Mouse (Mus musculus): Measurements from ENCODE around the gene Enpp7. TPM values are rescaled to one million over a fixed set of nuclear protein-coding genes. Genes with fewer than 3 reads are reported as not detected.

The Enpp7 gene
- total RNA-seq, 2 experiments from 2014 or later: not detected

DNA sequence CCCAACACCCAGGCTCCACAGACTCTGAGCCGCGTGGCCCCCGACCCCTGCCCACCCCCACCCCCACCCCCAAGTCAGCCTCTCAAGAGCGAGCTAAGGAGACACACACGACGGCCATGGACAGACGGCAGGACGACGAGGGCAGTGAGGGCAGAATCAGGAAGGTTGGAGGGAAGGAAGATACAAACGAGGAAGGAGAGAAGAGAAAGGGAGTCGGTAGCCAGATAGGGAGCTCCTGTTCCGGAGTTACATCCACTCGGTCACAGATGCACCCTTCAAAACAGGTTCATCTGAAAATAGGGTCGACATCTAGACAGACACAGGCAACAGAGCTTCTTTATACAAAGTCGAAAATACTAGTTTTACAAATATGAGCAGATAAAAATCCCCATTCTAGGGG lies 48.5 kb downstream of the Enpp7 start:
- DNase-seq: no peak

DNA sequence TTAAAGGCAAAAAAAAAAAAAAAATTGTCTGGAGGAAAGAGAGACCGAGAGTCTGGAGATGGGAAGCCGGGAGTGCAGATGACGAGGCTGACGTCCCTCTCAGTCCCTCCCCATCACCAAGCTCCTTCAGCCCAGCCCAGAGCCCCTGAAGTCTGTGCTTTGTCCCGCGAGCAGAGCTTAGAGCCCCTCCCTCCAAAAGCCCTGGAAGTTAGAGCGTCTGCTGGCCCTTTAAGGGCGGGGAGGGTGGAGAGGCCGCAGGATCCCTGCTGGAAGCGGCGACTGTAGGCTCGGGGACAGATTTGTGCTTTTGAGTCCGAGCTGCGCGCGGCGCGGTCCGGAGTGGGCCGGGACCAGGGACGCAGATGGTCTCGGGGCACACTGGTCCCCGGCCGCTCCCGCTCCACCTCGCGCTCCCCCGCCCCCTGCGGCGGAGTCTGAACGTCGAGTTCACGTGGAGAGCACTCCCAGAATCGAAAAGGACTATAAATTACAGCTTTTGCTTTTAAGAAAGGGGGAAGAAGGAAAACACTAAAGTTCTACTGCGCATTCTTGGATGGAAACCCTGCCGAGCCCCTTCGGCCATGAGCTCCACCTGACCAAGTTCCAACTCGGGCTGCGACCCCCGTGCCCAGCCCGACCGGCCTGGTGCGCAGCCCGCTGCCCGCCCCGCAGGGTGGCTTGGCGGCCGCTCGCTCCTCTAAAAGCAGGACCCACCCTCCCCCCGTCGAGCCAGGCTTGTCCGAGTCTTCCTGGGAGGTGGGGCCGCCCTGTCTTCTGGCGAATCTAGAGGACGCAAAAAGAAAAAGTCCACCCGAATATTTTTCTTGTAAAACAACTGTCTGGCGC lies 49.2 kb downstream of the Enpp7 start:
- DNase-seq: peak; percentile 37 to 61

DNA sequence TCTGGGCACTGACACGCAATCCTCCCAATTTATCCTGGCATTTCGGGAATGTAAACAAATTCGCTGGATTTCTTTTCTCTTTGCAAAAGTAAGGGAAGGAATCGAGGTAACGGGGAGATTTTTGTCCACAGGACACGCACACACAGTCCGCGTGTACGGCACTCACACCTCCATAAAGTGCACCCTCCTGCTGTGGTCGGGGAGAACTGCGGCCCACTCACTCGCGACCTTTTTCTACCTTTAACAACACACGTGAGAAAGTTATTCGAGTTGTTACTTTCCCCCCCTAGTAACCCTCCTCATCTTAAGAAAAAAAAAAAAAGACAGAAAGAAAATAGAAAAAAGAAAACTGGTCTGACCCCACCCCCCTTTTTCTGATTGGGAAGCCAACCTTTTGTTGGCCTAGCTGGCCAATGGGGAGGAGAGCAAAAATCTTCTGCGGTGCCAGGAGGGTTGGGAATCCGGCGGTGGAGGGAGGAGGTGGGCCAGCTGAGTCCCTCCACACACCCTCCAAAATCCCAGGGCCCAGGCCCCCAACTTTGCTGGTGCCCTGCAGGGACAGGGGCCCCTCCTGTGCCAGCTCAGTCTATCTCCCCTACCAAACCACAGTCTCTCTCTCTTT lies 49.9 kb downstream of the Enpp7 start:
- DNase-seq: no peak

DNA sequence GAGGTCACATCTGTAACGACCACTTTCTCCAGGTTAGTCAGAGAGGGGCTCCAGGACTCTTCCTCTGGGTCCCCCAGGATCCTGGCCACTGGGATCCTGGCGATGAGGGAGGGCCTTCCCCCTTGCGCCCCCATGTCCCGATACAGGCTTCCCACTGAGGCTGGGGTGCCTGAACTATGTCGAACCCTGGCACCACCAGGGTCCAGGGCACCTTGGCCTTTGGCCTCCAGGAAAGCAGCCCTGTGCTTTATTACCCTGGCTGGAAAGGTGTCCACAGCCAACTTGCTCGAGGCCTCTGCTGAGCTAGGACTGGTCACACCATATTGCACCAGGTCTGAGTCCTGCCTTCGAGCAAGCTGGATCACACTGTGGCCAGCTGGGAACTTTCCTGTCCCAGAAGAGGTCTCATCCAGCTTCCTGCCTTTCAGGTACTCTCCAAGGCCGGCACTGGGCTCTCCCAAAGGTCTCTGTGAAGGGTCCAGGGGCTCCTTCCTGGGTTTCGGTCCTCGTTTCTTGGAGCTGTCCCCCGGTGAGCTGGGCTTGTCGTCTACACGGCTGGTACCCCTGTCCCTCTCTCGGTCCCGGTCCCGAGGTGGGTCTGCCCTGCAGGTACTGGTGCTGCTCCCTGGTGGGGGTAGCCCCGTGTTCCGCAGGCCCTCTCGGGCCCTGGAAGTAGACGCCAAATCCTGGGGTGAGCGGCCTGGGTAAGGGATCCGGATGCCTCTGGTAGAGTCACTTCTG lies 50.9 kb downstream of the Enpp7 start:
- DNase-seq: no peak

DNA sequence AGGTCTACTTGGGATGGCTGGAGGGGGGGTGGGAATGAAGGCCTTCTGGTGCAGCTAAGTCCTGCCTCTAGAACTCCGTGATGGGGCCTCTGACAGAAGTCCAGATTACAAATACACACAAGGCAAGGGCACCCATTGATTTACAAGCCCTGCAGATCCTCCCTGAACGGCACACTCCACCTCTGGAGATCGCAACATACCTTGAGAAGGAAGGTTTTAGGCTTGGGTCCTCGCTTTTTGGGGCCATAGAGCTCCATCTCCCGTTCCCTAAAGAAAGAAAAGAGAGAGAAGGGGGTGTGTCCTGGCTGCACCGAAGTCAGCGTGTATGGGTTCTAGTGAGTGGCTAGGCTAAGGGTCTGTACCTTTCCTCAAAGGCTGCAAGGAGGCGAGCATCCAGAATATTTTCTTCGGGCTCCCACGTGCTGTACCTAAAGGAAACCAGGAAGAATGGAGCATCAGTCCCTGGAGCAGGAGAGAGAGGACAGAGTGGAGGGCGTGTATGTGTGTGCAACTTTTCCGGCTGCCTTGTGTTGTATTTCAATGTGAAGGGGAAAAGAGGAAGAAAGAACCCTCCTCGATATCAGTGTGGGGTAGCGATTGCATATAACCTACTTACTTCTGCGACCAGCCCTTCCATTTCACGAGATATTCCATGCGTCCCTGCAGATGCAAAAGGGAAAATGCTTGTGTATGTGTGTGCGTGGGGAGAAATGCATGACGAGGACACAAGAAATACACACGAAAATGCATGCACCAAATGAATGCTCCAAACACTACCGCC lies 51.9 kb downstream of the Enpp7 start:
- peak in 1 of 2 experiments; percentile 38 for DNase-seq

DNA sequence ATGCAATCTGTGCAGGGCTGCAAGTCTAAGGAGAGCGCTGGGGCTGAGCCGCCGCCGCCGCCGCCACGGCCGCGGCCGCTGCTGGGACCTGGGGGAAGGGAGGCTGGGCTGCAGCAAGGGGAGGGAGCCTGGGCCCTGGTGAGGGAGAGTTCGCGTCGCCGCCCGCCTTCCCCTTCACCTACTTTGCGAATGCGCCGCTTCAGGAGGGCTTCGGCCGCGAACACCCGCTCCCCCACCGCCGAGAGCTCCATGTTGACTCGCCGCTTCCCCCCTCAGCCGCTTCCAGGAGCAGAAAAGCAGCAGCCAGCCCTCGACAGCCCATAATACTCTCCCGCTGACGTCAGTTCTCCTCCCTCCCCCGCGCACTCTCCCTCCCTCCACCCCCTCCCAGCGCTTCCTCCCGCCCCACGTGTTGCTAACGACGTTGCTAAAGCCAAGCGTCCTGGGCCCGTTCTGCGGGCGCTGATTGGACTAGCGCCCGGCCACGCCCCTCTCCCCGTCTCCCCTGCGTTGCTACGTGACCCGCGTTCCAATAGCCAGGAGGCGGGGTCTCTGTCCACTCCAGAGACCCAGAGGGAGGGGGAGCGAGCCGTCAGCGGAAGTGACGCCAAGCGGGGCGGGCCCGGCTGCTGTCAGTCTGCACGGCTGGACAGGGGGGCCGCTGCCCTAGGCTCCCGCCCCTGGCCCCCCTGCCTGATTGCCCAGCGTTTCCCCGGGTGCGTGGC lies 52.8 kb downstream of the Enpp7 start, which contains the start of gene Cbx8:
Gene Cbx8, minus strand, starts transcription at position 370 of the 725 bp plus-strand sequence.
- DNase-seq: peak; percentile 99 to 100

DNA sequence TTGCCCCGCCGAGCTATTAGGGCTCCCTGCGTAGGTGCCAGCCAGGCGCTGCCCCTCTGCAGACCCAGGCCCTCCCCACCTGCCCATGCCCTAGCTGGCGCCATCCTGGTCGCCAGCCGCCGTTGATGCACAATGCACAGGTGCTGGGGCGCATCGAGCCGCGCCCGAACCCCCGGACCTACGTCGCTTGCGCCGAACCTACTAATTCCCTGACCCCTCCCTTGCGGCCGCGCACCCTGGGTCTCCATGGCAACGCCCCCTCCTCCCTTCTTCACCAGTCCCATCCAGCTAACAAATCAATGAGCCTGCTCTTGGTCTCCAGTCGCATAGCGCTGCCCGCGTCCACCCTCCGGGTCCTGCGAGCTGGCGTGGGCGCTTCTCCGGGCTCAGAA lies 53.3 kb downstream of the Enpp7 start:
- no peak for DNase-seq

DNA sequence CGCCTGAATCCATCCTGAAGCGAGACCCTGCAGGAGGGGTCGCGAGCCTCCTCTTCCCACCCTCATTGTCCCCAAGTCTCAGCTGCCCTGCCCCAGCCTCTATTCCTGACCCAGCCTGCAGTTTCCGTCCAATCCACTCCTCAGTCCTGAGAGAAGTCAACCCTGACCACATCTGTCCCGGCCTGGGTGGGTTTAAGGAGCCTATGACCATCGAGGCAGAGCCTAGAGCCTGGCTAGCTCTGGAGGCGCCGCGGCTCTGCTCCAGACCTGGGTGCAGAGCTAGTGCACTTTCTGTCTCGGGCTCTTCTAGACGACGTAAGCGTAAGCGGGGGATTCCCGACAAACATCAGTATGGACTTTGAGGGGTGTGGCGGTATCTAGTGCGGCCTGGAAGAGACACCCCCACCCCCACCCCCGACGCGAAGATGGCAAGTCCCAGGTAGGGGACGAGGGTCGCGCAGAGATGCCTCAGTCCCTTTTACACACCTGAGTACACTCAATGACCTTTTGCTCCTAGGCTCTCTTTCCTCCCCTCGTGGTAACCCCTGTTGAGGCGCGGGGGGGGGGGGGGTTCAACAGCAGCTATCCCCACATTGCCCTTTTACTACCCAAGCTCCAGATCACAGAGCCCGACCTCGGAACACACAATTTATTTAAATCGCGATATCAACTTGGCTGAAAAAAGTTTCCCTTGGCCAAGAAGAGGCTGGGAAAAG lies 53.9 kb downstream of the Enpp7 start:
- DNase-seq: peak in 1 of 2 experiments; percentile 28

Other genes with a start within 250 kb of the Enpp7 start
- gene Rbfox3, start 76.6 kb upstream of the Enpp7 start, total RNA-seq (2021): under 1 TPM in 1 of 2 experiments, not detected in 1; 0.10 TPM
- 1 to 10 TPM; 1.5 to 2.6 TPM for gene Cbx2, start 34.8 kb downstream of the Enpp7 start, total RNA-seq (2021)
- 1 to 10 TPM; 3.1 to 4.0 TPM for gene Cbx8, start 52.8 kb downstream of the Enpp7 start, total RNA-seq (2021)
- 1 to 10 TPM; 6.5 to 7.2 TPM for gene Cbx4, start 98.0 kb downstream of the Enpp7 start, total RNA-seq (2021)
- 10 to 100 TPM; 54.9 to 56.9 TPM for gene Tbc1d16, start 240.3 kb downstream of the Enpp7 start, total RNA-seq (2021)
- gene Ccdc40, start 240.4 kb downstream of the Enpp7 start, total RNA-seq (2021): under 1 TPM; 0.17 to 0.21 TPM